Mouse (Mus musculus) heart, adult 2 months (tissue): ENCODE data around the gene Aup1. TPM values are rescaled to one million over a fixed set of nuclear protein-coding genes. Genes with fewer than 3 reads are reported as not detected.

Experiments
- DNase-seq, 2 experiments: peaks; one replicate each; pipeline ENCODE4 v3.0.0; 2021
- H3K27ac ChIP-seq: fragments of 200-600 bp; 2 replicates; pipeline ENCODE4 v1.8.1; 2022
- H3K27me3 ChIP-seq: fragments of 200-500 bp; 2 replicates; pipeline ENCODE4 v1.6.1; 2012; ENCODE audit warnings: mild to moderate bottlenecking, low read length, inconsistent platforms, mixed read lengths; ENCODE audit not compliant: control insufficient read depth, insufficient read depth
- H3K36me3 ChIP-seq: fragments of 200-500 bp; 2 replicates; pipeline ENCODE4 v1.6.1; 2012; ENCODE audit warnings: low read length, inconsistent platforms; ENCODE audit not compliant: control insufficient read depth, insufficient read depth
- H3K4me1 ChIP-seq: fragments of 200-500 bp; 2 replicates; pipeline ENCODE4 v1.6.1; 2011; ENCODE audit warnings: low read length; ENCODE audit not compliant: control insufficient read depth, insufficient read depth
- H3K4me3 ChIP-seq: fragments of 200-600 bp; 2 replicates; pipeline ENCODE4 v1.8.1; 2022
- H3K79me2 ChIP-seq: fragments of 200-500 bp; replicated peaks from 2 replicates; pipeline ENCODE4 v1.6.1; 2012; ENCODE audit warnings: mild to moderate bottlenecking, inconsistent platforms, low read length, moderate library complexity, mixed read lengths; ENCODE audit not compliant: control insufficient read depth, insufficient read depth
- H3K9ac ChIP-seq: fragments of 200-500 bp; 2 replicates; pipeline ENCODE4 v1.6.1; 2012; ENCODE audit warnings: low read depth, mild to moderate bottlenecking, control low read depth, inconsistent platforms, low read length, mixed read lengths
- CTCF ChIP-seq: fragments of 200-600 bp; IDR thresholded peaks from 2 replicates; pipeline ENCODE4 v1.8.1; 2022; ENCODE audit warnings: antibody characterized with exemption, mild to moderate bottlenecking, moderate library complexity
- EP300 ChIP-seq: fragments of 200-500 bp; IDR thresholded peaks from 2 replicates; pipeline ENCODE4 v1.6.1; 2011; ENCODE audit warnings: low read depth, low read length, control low read depth; ENCODE audit not compliant: insufficient read depth
- POLR2A ChIP-seq: fragments of 200-500 bp; IDR thresholded peaks from 2 replicates; pipeline ENCODE4 v1.6.1; 2011; ENCODE audit warnings: mild to moderate bottlenecking, low read depth, low read length, control low read depth; ENCODE audit not compliant: insufficient read depth
- WGBS: fragments of 180-500 bp; shearing (Covaris S2); methylation state at CpG from one replicate; pipeline ENCODE4 v1.1.7; 2018; 5-methylcytosine and 5-hydroxymethylcytosine counted together
- intact Hi-C: fragments of 180-260 bp; cut with DNase I; formaldehyde crosslinking; loops from one replicate; pipeline ENCODE4 v1.15.1; 2025
- polyA plus RNA-seq: library from polyadenylated mRNA; depleted of rRNA; stranded (reverse); fragments of >200 nt; gene quantifications from 2 replicates; pipeline ENCODE4 v1.2.3, GENCODE M21; 2012
- total RNA-seq, 2 experiments: library from RNA; stranded (reverse); gene quantifications; 2 replicates each; pipeline ENCODE4 v1.2.3; 2021

Aup1 gene
- total and polyA plus RNA-seq, 3 experiments: 70.9 to 178 (median 87.0) TPM

DNA sequence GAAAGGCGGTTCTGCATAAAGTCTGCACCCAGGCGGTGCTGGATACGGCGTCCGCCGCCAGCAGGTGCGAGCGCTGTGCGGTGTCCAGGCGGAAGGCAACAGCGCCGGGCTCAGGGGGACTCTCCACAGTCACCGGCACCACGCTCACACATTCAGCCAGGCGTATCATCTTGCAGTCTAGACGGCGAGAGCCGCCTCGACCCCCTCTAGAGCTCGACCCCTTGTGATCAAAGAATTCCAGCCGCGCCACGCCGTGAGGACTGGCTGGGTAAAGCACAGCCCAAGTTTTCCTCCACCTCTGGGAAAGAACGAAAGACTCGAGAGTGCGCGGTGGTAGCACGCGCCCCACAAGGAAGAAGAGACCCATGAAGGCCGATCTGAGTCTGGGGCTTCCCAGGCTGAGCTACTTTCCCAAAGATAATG is 21.5 kb upstream of the Aup1 start:
- WGBS: under 1% methylated on average over 31 of the region's 31 CpGs
- Histone ChIP-seq H3K4me3 (peak overlapping the region; percentile 85), H3K27ac (peak overlapping the region; percentile 73), H3K9ac (peak overlapping the region; percentile 69), H3K4me1 (no peaks in the 10 kb centered on the region; the same call in 1 of the 2 replicates), H3K27me3 (no peaks in the 10 kb centered on the region), H3K36me3 (no peaks in the 10 kb centered on the region), H3K79me2 (no peaks in the 10 kb centered on the region)
- peak in 1 of 2 experiments; percentile 59 for DNase-seq
- TF ChIP-seq EP300 (no peak), CTCF (peak; percentile 8; the same call in 1 of the 2 replicates)
- intact Hi-C loops: loop anchor here (1.0 kb wide), 1 partner anchor 34 kb away; no protein-coding TSS in a partner anchor

DNA sequence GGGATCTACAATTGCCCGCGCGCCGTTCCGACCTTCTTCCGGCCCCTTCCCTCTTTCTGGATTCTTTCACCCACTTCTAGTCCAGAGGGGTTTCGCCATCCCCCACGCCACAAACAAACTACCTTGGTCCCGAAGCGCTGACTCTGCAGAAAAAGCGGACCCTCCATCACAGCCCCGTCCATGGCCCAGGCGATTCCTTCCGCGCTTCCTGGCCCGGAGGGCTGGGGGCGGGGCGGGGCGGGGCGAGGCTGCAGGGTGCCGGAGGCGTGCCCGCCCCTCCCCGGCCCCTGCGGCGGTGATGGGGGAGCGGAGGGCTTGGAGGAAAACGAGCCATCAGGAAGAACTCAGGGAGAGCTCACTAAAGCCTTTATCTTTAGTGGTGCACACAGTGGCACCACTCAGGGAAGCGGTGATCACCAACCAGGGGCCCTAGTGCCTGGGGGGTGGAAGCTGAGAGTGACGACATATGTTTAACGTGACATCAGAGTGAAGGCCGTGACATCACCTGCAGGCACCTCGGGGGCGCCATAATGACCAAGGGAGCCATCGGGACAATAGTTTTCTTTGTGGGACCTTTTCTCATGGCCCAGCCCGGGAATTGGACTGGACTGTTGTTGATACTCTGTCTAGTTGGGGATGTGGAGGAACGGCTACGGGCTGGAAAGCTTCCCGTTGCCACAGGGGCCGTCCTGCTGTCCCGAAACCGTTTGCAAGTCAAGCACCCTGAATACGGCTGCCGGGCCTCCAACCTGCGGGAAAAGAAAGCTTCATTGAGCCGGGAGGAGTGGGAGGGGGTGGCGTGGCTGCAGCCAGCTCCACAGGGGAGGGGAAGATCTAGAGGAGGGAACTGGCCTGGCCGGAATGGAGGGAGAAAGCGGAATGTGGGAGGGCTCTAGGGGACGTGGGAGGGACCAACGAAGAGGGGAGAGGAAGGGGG is 20.8 kb upstream of the Aup1 start, which contains the start of the genes Dok1 and Loxl3:
Dok1 (minus strand) TSS at position 223 of the 937 bp plus-strand sequence.
Loxl3 (plus strand) TSS at position 925 of the 937 bp plus-strand sequence.
- intact Hi-C loops: no loop called here
- H3K79me2 ChIP-seq: no peaks in the 10 kb centered on the region
- TF ChIP-seq POLR2A: peak; percentile 64; the same call in 1 of the 2 replicates
- TF ChIP-seq CTCF: no peak
- no peak for TF ChIP-seq EP300
- WGBS: 1% methylated on average over 51 of the region's 51 CpGs
- no peaks in the 10 kb centered on the region for H3K27me3 ChIP-seq
- peak within 1 kb of the TSS; percentile 73 for H3K27ac ChIP-seq
- peak; percentile 84 for DNase-seq
- H3K4me3 ChIP-seq: peak within 1 kb of the TSS; percentile 85
- H3K9ac ChIP-seq: peak within 1 kb of the TSS; percentile 69
- H3K4me1 ChIP-seq: no peaks in the 10 kb centered on the region
- no peaks in the 10 kb centered on the region for H3K36me3 ChIP-seq

DNA sequence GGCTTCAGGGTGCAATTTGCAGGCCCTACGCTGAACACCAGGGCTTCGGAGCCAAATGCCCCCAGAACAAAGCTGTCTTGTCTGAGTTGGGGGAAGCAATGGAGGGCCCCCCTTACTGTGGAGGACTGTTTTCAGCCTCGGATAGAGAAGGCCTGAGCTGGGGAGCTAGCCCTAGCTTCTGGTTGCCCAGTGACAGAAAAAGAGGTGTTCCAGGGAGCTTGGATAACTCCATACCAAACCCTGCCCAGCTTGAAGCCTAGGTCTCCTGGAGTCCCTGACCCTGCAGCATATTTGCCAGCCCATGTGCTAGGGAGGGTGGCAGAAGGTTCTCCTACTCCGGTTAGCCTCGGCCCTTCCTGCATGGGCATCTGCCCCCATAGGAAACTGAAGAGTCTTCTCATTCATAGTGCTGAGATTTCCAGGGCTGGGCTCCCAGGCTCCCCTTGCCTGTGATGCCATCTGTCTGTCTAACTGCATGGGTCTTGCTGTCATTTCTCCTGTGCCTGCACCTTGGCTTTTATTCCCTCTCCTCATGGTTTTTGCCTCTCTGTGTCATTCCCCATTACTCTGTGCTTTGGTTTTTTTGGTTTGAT is 19.8 kb upstream of the Aup1 start:
- H3K27ac ChIP-seq: peak overlapping the region; percentile 73
- H3K4me3 ChIP-seq: peak overlapping the region; percentile 85
- peak overlapping the region; percentile 55 for H3K9ac ChIP-seq
- 48% methylated on average over 5 of the region's 5 CpGs for WGBS
- intact Hi-C loops: no loop called here
- H3K4me1 ChIP-seq: 0 out of 2 replicates have a peak, but pooled peaks cover 1% of the 10 kb centered on the region
- H3K27me3 ChIP-seq: no peaks in the 10 kb centered on the region
- peak in 1 of 2 experiments; percentile 6 for DNase-seq
- H3K36me3 ChIP-seq: no peaks in the 10 kb centered on the region
- TF ChIP-seq POLR2A (no peak), CTCF (no peak), EP300 (no peak)
- H3K79me2 ChIP-seq: no peaks in the 10 kb centered on the region

- intact Hi-C loops: no loop called here
- no peak overlapping the region for H3K9ac ChIP-seq
- WGBS: 81% methylated on average over 8 of the region's 8 CpGs
- H3K4me3 ChIP-seq: no peak overlapping the region
- no peak overlapping the region for H3K27ac ChIP-seq
- H3K79me2 ChIP-seq: no peaks in the 10 kb centered on the region
- H3K36me3 ChIP-seq: no peaks in the 10 kb centered on the region
- 0 out of 2 replicates have a peak, but pooled peaks cover 1% of the 10 kb centered on the region for H3K4me1 ChIP-seq
- DNase-seq: no peak
- TF ChIP-seq EP300: no peak
- no peak for TF ChIP-seq POLR2A
- TF ChIP-seq CTCF: no peak
- no peaks in the 10 kb centered on the region for H3K27me3 ChIP-seq
Observed at GRCm38 (mm10) chr6:83037188-83037587, 17.1 kb upstream of the Aup1 start.

GRCm38 (mm10) chr6:83038496-83039012 is 15.8 kb upstream of the Aup1 start:
- peak overlapping the region; percentile 19; the same call in 1 of the 2 replicates for H3K9ac ChIP-seq
- TF ChIP-seq CTCF (no peak), EP300 (no peak), POLR2A (no peak)

More at GRCm38 (mm10) chr6:83038496-83039012, 15.8 kb upstream of the Aup1 start:
- H3K79me2 ChIP-seq: no peaks in the 10 kb centered on the region
- WGBS: 14% methylated on average over 24 of the region's 24 CpGs
- 0 out of 2 replicates have a peak, but pooled peaks cover 1% of the 10 kb centered on the region for H3K4me1 ChIP-seq
- peak overlapping the region; percentile 19 for H3K4me3 ChIP-seq
- intact Hi-C loops: no loop called here
- peak; percentile 92 to 94 for DNase-seq
- no peak overlapping the region for H3K27ac ChIP-seq
- H3K27me3 ChIP-seq: no peaks in the 10 kb centered on the region
- H3K36me3 ChIP-seq: no peaks in the 10 kb centered on the region
